Mouse (Mus musculus) intestine, postnatal 0 days (tissue): Measurements from ENCODE around the gene Aldh16a1. TPM values are rescaled to one million over a fixed set of nuclear protein-coding genes. Genes with fewer than 3 reads are reported as not detected.

Source experiments
- ATAC-seq: fragments of 200-750 bp; cut with Nextera tagmentation; 2 replicates; pipeline ENCODE4 v1.8.0; 2017; ENCODE audit warnings: mild to moderate bottlenecking, moderate TSS enrichment, moderate library complexity
- H3K27ac ChIP-seq: fragments of 300-500 bp; sonication (generic); 2 replicates; pipeline ENCODE4 v1.5.1; 2014; ENCODE audit warnings: mild to moderate bottlenecking, low read depth, low read length, moderate library complexity
- H3K27me3 ChIP-seq: fragments of 300-500 bp; sonication (generic); replicated peaks from 2 replicates; pipeline ENCODE4 v1.6.1; 2014; ENCODE audit warnings: low read length, mixed read lengths; ENCODE audit not compliant: control insufficient read depth, insufficient read depth
- H3K36me3 ChIP-seq: fragments of 300-500 bp; sonication (generic); 2 replicates; pipeline ENCODE4 v1.6.1; 2014; ENCODE audit warnings: mild to moderate bottlenecking, moderate library complexity; ENCODE audit not compliant: control insufficient read depth, insufficient read depth
- H3K4me1 ChIP-seq: fragments of 300-500 bp; sonication (generic); replicated peaks from 2 replicates; pipeline ENCODE4 v1.6.1; 2014; ENCODE audit warnings: antibody characterized with exemption, low read length, mixed read lengths; ENCODE audit not compliant: control insufficient read depth, insufficient read depth
- H3K4me2 ChIP-seq: fragments of 300-500 bp; sonication (generic); replicated peaks from 2 replicates; pipeline ENCODE4 v1.6.1; 2014; ENCODE audit warnings: low read depth, mild to moderate bottlenecking, moderate library complexity
- H3K4me3 ChIP-seq: fragments of 300-500 bp; sonication (generic); 2 replicates; pipeline ENCODE4 v1.5.1; 2014; ENCODE audit warnings: low read depth, low read length
- H3K9ac ChIP-seq: fragments of 300-500 bp; sonication (generic); 2 replicates; pipeline ENCODE4 v1.6.1; 2014; ENCODE audit warnings: mild to moderate bottlenecking, low read depth, low read length
- H3K9me3 ChIP-seq: fragments of 300-500 bp; sonication (generic); 2 replicates; pipeline ENCODE4 v1.6.1; 2016; ENCODE audit warnings: mixed run types; ENCODE audit not compliant: control insufficient read depth
- CTCF ChIP-seq: sonication (generic); IDR thresholded peaks from 2 replicates; pipeline ENCODE4 v1.5.1; 2016; ENCODE audit warnings: low read depth, mild to moderate bottlenecking, control low read depth, antibody characterized with exemption, moderate library complexity
- WGBS: fragments of 180-500 bp; shearing (Covaris S2); extraction: QIAGEN DNeasy Blood & Tissue Kit; methylation state at CpG from one replicate; pipeline ENCODE4 v1.1.7; 2014; 5-methylcytosine and 5-hydroxymethylcytosine counted together
- polyA plus RNA-seq: library from polyadenylated mRNA; unstranded; fragments of >200 nt; fragmentation: Nextera tagmentation; extraction: Ambion mirVana; gene quantifications from 2 replicates; pipeline ENCODE4 v1.2.1, GENCODE M21; 2015

Aldh16a1 gene
- polyA plus RNA-seq, 1 experiment from 2014 or later = 86.8 TPM

GRCm38 (mm10) chr7:45144368-45145174, 9.8 kb downstream of the Aldh16a1 start:
- TF ChIP-seq CTCF = no peak
- H3K36me3 ChIP-seq = peaks cover 81% of the 10 kb centered on the region

GRCm38 (mm10) chr7:45141914-45142313, 12.5 kb downstream of the Aldh16a1 start:
- Histone ChIP-seq H3K27ac (no peak overlapping the region), H3K9me3 (no peaks in the 10 kb centered on the region), H3K36me3 (peaks cover 57% of the 10 kb centered on the region), H3K9ac (no peak overlapping the region), H3K4me3 (no peak overlapping the region), H3K4me2 (no peak overlapping the region), H3K4me1 (no peaks in the 10 kb centered on the region), H3K27me3 (no peaks in the 10 kb centered on the region)
- ATAC-seq = no peak
- 85% methylated on average over 5 of the region's 5 CpGs for WGBS
- TF ChIP-seq CTCF = no peak

More at GRCm38 (mm10) chr7:45144368-45145174, 9.8 kb downstream of the Aldh16a1 start:
- H3K9me3 ChIP-seq = no peaks in the 10 kb centered on the region
- ATAC-seq = no peak
- H3K4me1 ChIP-seq = no peaks in the 10 kb centered on the region
- H3K27me3 ChIP-seq = no peaks in the 10 kb centered on the region
- WGBS = 82% methylated on average over 13 of the region's 13 CpGs
- no peak overlapping the region for H3K4me2 ChIP-seq
- no peak overlapping the region for H3K27ac ChIP-seq
- H3K4me3 ChIP-seq = no peak overlapping the region
- H3K9ac ChIP-seq = no peak overlapping the region

- WGBS = 87% methylated on average over 3 of the region's 3 CpGs
Measured at GRCm38 (mm10) chr7:45141319-45141718, 13.1 kb downstream of the Aldh16a1 start.

GRCm38 (mm10) chr7:45139904-45140723, 14.3 kb downstream of the Aldh16a1 start:
- 73% methylated on average over 8 of the region's 8 CpGs for WGBS
- Histone ChIP-seq H3K4me3 (no peak overlapping the region), H3K4me2 (no peak overlapping the region), H3K27ac (no peak overlapping the region), H3K9me3 (no peaks in the 10 kb centered on the region), H3K27me3 (no peaks in the 10 kb centered on the region), H3K4me1 (no peaks in the 10 kb centered on the region), H3K36me3 (peaks cover 40% of the 10 kb centered on the region), H3K9ac (no peak overlapping the region)
- ATAC-seq = no peak
- TF ChIP-seq CTCF = no peak

More at GRCm38 (mm10) chr7:45141319-45141718, 13.1 kb downstream of the Aldh16a1 start:
- Histone ChIP-seq H3K27me3 (no peaks in the 10 kb centered on the region), H3K27ac (no peak overlapping the region), H3K4me2 (no peak overlapping the region), H3K36me3 (peaks cover 52% of the 10 kb centered on the region), H3K9ac (no peak overlapping the region), H3K4me1 (no peaks in the 10 kb centered on the region), H3K4me3 (no peak overlapping the region), H3K9me3 (no peaks in the 10 kb centered on the region)
- TF ChIP-seq CTCF = no peak
- no peak for ATAC-seq

GRCm38 (mm10) chr7:45138403-45138802, 16.0 kb downstream of the Aldh16a1 start:
- H3K4me1 ChIP-seq = no peaks in the 10 kb centered on the region
- ATAC-seq = no peak

DNA sequence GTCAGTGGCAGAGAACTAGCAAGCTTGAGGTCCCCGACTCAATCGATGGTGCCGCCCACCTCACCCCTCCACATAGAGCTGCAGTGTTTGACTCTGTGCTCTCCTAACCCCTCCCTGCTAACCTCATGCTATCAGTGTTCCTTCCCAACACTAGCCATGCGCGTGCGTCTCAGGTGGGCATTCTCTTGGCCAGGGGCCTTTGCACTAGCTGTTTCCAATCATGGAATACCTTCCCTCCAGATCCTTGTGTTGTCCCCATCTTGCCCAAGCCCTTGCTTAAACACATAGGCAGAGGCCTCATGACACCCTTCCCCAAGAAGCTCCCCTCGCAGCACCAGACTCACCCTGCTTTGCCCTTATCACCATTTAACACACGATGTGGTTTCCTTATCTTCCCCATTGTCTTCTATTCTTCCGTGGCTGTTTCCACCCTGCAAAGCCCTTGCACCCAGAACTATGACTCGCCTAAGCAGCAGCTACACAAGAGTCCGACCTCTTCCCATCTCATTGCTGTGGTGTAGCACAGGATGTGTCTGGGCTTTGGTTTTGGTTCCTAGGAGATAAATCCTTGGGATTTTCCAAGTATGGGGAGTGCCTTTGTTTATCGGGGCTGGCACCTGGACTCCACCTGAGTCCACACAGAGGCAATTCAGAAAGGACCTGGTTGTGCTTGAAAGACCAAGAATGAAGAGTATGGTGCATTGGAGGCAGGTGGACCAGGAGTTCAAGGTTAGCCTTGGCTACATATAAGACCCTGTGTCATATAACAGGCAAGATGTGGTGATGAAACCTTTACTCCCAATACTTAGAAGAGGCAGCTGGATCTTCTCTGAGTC, 17.0 kb downstream of the Aldh16a1 start:
- Histone ChIP-seq H3K4me1 (no peaks in the 10 kb centered on the region), H3K9me3 (no peaks in the 10 kb centered on the region), H3K27ac (no peak overlapping the region), H3K27me3 (no peaks in the 10 kb centered on the region), H3K4me2 (no peak overlapping the region), H3K4me3 (no peak overlapping the region), H3K36me3 (peaks cover 14% of the 10 kb centered on the region), H3K9ac (no peak overlapping the region)
- no peak for TF ChIP-seq CTCF
- no peak for ATAC-seq
- WGBS = 62% methylated on average over 12 of the region's 12 CpGs

More at GRCm38 (mm10) chr7:45138403-45138802, 16.0 kb downstream of the Aldh16a1 start:
- no peak for TF ChIP-seq CTCF
- Histone ChIP-seq H3K9me3 (no peaks in the 10 kb centered on the region), H3K4me2 (no peak overlapping the region), H3K9ac (no peak overlapping the region), H3K27ac (no peak overlapping the region), H3K4me3 (no peak overlapping the region), H3K27me3 (no peaks in the 10 kb centered on the region), H3K36me3 (peaks cover 24% of the 10 kb centered on the region)
- 79% methylated on average over 1 of the region's 1 CpGs for WGBS
